Mouse (Mus musculus) cerebellum, postnatal 14 days (tissue): ENCODE measurements around the gene Fis1.

Source experiments
- DNase-seq, 2 experiments: peaks; one replicate each; pipeline ENCODE4 v3.0.0; 2021; ENCODE audit warnings: mixed read lengths in 2 of 2

Fis1 gene

GRCm38 (mm10) chr5:136970703-136971102 is 17.6 kb downstream of the Fis1 start:
- peak; percentile 37 to 69 for DNase-seq

GRCm38 (mm10) chr5:136973670-136974069 is 20.6 kb downstream of the Fis1 start:
- no peak for DNase-seq

- DNase-seq = no peak
Measured at GRCm38 (mm10) chr5:136977769-136978168, 24.7 kb downstream of the Fis1 start.

GRCm38 (mm10) chr5:136979762-136980161 is 26.7 kb downstream of the Fis1 start:
- DNase-seq = no peak

GRCm38 (mm10) chr5:136980974-136981373 is 27.9 kb downstream of the Fis1 start:
- no peak for DNase-seq

GRCm38 (mm10) chr5:136982338-136982930 is 29.4 kb downstream of the Fis1 start:
- peak; percentile 71 to 86 for DNase-seq

- no peak for DNase-seq
Measured at GRCm38 (mm10) chr5:136984828-136985227, 31.8 kb downstream of the Fis1 start.

- DNase-seq = peak; percentile 97 to 98
Measured at GRCm38 (mm10) chr5:136986695-136987137, 33.6 kb downstream of the Fis1 start, which contains the start of gene Plod3. Gene Plod3 (plus strand): TSS chr5:136987019.

- peak; percentile 74 to 83 for DNase-seq
Measured at GRCm38 (mm10) chr5:136987138-136987933, 34.3 kb downstream of the Fis1 start.

GRCm38 (mm10) chr5:136987934-136988271 is 34.8 kb downstream of the Fis1 start, which contains the start of gene Znhit1:
Gene Znhit1 (minus strand): TSS chr5:136988021.
- no peak for DNase-seq

GRCm38 (mm10) chr5:136988420-136988819 is 35.3 kb downstream of the Fis1 start:
- peak; percentile 33 to 49 for DNase-seq

GRCm38 (mm10) chr5:136989801-136990200 is 36.7 kb downstream of the Fis1 start:
- no peak for DNase-seq

- no peak for DNase-seq
Measured at GRCm38 (mm10) chr5:136999449-136999848, 46.4 kb downstream of the Fis1 start.

GRCm38 (mm10) chr5:137000612-137001011 is 47.5 kb downstream of the Fis1 start:
- no peak for DNase-seq

- no peak for DNase-seq
Measured at GRCm38 (mm10) chr5:137007276-137007675, 54.2 kb downstream of the Fis1 start.

GRCm38 (mm10) chr5:137009988-137010387 is 56.9 kb downstream of the Fis1 start:
- DNase-seq = peak; percentile 77 to 89

GRCm38 (mm10) chr5:137012401-137012950 is 59.4 kb downstream of the Fis1 start:
- DNase-seq = no peak
